Mouse (Mus musculus): ENCODE data around the gene Rnpepl1. TPM values are rescaled to one million over a fixed set of nuclear protein-coding genes. Genes with fewer than 3 reads are reported as not detected.

Gene Rnpepl1
- total and polyA plus RNA-seq, 3 experiments = 5.1 to 20.2 (median 14.6) TPM

GRCm38 (mm10) chr1:92881982-92882381 is 28.6 kb upstream of the Rnpepl1 start:
- Histone ChIP-seq H3K4me1 (ENCODE audit: control insufficient read depth in 1 of 2, insufficient read depth in 2 of 2) (no peaks in the 10 kb centered on the region; a peak in 1 of 4 replicates), H3K79me2 (replicated peaks; ENCODE audit: control insufficient read depth, extremely low read depth, insufficient read depth, poor library complexity, severe bottlenecking) (no peaks in the 10 kb centered on the region), H3K27me3 (replicated peaks) (peaks cover 96% of the 10 kb centered on the region), H3K9me3 (replicated peaks; ENCODE audit: low read length) (no peaks in the 10 kb centered on the region), H3K4me3 (replicated peaks in 1 of 3; ENCODE audit: low read depth in 2 of 3, low read length in 2 of 3, poor library complexity in 1 of 3) (no peak overlapping the region), H3K36me3 (replicated peaks in 1 of 2; ENCODE audit: control insufficient read depth in 1 of 2, insufficient read depth in 1 of 2, low read length in 1 of 2) (no peaks in the 10 kb centered on the region), H3K27ac (ENCODE audit: insufficient read depth, low read depth) (no peak overlapping the region), H3K9ac (ENCODE audit: insufficient read depth, low read depth) (no peak overlapping the region), H3K4me2 (ENCODE audit: insufficient read depth, low read depth, poor library complexity, severe bottlenecking) (no peak overlapping the region)
- no peak for DNase-seq (ENCODE audit: extremely low read depth)
- dilution Hi-C loops (cut with MboI; ENCODE audit: extremely low pct_ligation_motif_present, extremely low pct_unique_long_range_greater_than_20kb, low sequenced_read_pairs) (no loop called here), in situ Hi-C loops (cut with MboI; ENCODE audit: low pct_ligation_motif_present, low pct_unique_long_range_greater_than_20kb, low sequenced_read_pairs) (no loop called here)
- TF ChIP-seq POLR2A (IDR thresholded peaks at IDR 0.05; ENCODE audit: low read depth, low read length) = no peak
- TF ChIP-seq IRF4 (IDR thresholded peaks at IDR 0.05; ENCODE audit: low read depth, low read length) = no peak
- no peak for TF ChIP-seq USF2 (conservative IDR thresholded peaks at IDR 0.05; ENCODE audit: low read depth, low read length)
- no peak for TF ChIP-seq ELF1 (IDR thresholded peaks at IDR 0.05; ENCODE audit: low read depth, low read length)
- TF ChIP-seq CHD2 (IDR thresholded peaks at IDR 0.05; ENCODE audit: low read length) = no peak
- no peak for TF ChIP-seq ZMIZ1 (IDR thresholded peaks at IDR 0.05; ENCODE audit: low read depth, low read length)
- TF ChIP-seq TBP (conservative IDR thresholded peaks at IDR 0.05; ENCODE audit: low read depth, low read length) = no peak
- TF ChIP-seq TCF12 (IDR thresholded peaks at IDR 0.05; ENCODE audit: low read depth, low read length) = no peak
- TF ChIP-seq USF1 (IDR thresholded peaks at IDR 0.05; ENCODE audit: low read depth, low read length) = no peak
- no peak for TF ChIP-seq POLR2AphosphoS2 (IDR thresholded peaks at IDR 0.05; ENCODE audit: low read depth, low read length)
- TF ChIP-seq BHLHE40 (IDR thresholded peaks at IDR 0.05; ENCODE audit: low read depth, low read length) = no peak
- no peak for TF ChIP-seq GABPA (IDR thresholded peaks at IDR 0.05; ENCODE audit: insufficient replicate concordance, low read depth, low read length)
- TF ChIP-seq SMC3 (IDR thresholded peaks at IDR 0.05; ENCODE audit: low read depth, low read length) = no peak
- no peak for TF ChIP-seq MYC (IDR thresholded peaks at IDR 0.05; ENCODE audit: low read depth, low read length)
- no peak for TF ChIP-seq MXI1 (IDR thresholded peaks at IDR 0.05; ENCODE audit: low read depth, low read length)
- no peak for TF ChIP-seq ZKSCAN1 (IDR thresholded peaks at IDR 0.05; ENCODE audit: borderline replicate concordance, low read depth, low read length)

GRCm38 (mm10) chr1:92888901-92889655 is 21.5 kb upstream of the Rnpepl1 start:
- dilution Hi-C loops (cut with MboI; ENCODE audit: extremely low pct_ligation_motif_present, extremely low pct_unique_long_range_greater_than_20kb, low sequenced_read_pairs) (no loop called here), in situ Hi-C loops (cut with MboI; ENCODE audit: low pct_ligation_motif_present, low pct_unique_long_range_greater_than_20kb, low sequenced_read_pairs) (no loop called here)
- Histone ChIP-seq H3K79me2 (replicated peaks; ENCODE audit: control insufficient read depth, extremely low read depth, insufficient read depth, poor library complexity, severe bottlenecking) (no peaks in the 10 kb centered on the region), H3K9ac (ENCODE audit: insufficient read depth, low read depth) (no peak overlapping the region), H3K27me3 (replicated peaks) (peaks cover 73% of the 10 kb centered on the region), H3K27ac (ENCODE audit: insufficient read depth, low read depth) (no peak overlapping the region), H3K9me3 (replicated peaks; ENCODE audit: low read length) (no peaks in the 10 kb centered on the region), H3K4me1 (ENCODE audit: control insufficient read depth in 1 of 2, insufficient read depth in 2 of 2) (no peaks in the 10 kb centered on the region; a peak in 1 of 4 replicates), H3K36me3 (replicated peaks in 1 of 2; ENCODE audit: control insufficient read depth in 1 of 2, insufficient read depth in 1 of 2, low read length in 1 of 2) (no peaks in the 10 kb centered on the region), H3K4me3 (replicated peaks in 1 of 3; ENCODE audit: low read depth in 2 of 3, low read length in 2 of 3, poor library complexity in 1 of 3) (no peak overlapping the region), H3K4me2 (ENCODE audit: insufficient read depth, low read depth, poor library complexity, severe bottlenecking) (no peak overlapping the region)
- TF ChIP-seq ZKSCAN1 (IDR thresholded peaks at IDR 0.05; ENCODE audit: borderline replicate concordance, low read depth, low read length) = no peak
- TF ChIP-seq UBTF (IDR thresholded peaks at IDR 0.05; ENCODE audit: low read depth, low read length) = no peak
- no peak for TF ChIP-seq TBP (conservative IDR thresholded peaks at IDR 0.05; ENCODE audit: low read depth, low read length)
- TF ChIP-seq NELFE (IDR thresholded peaks at IDR 0.05; ENCODE audit: low read depth, low read length) = no peak
- no peak for TF ChIP-seq SIN3A (IDR thresholded peaks at IDR 0.05; ENCODE audit: low read length)
- TF ChIP-seq NRF1 (IDR thresholded peaks at IDR 0.05; ENCODE audit: low read depth, low read length) = no peak
- no peak for TF ChIP-seq BHLHE40 (IDR thresholded peaks at IDR 0.05; ENCODE audit: low read depth, low read length)
- TF ChIP-seq ZC3H11A (IDR thresholded peaks at IDR 0.05; ENCODE audit: low read depth, low read length) = no peak
- no peak for TF ChIP-seq USF2 (conservative IDR thresholded peaks at IDR 0.05; ENCODE audit: low read depth, low read length)
- TF ChIP-seq HCFC1 (IDR thresholded peaks at IDR 0.05; ENCODE audit: low read depth, low read length) = no peak
- TF ChIP-seq RAD21 (IDR thresholded peaks at IDR 0.05; ENCODE audit: low read depth, low read length) = no peak
- TF ChIP-seq MAFK (IDR thresholded peaks at IDR 0.05; ENCODE audit: insufficient replicate concordance, low read length) = no peak
- TF ChIP-seq PAX5 (IDR thresholded peaks at IDR 0.05; ENCODE audit: low read length) = no peak
- TF ChIP-seq IRF4 (IDR thresholded peaks at IDR 0.05; ENCODE audit: low read depth, low read length) = no peak
- TF ChIP-seq TCF12 (IDR thresholded peaks at IDR 0.05; ENCODE audit: low read depth, low read length) = no peak
- no peak for DNase-seq (ENCODE audit: extremely low read depth)
